Mouse (Mus musculus) liver, embryonic 14.5 days (tissue): ENCODE results near the gene Slc22a1. TPM values are rescaled to one million over a fixed set of nuclear protein-coding genes. Genes with fewer than 3 reads are reported as not detected.

Source experiments
- ATAC-seq: fragments of 200-750 bp; cut with Nextera tagmentation; 2 replicates; pipeline ENCODE4 v1.8.0; 2017; ENCODE audit warnings: moderate number of reproducible peaks, mild to moderate bottlenecking, moderate library complexity; ENCODE audit not compliant: insufficient read depth
- DNase-seq, 3 experiments: peaks; one replicate each; pipeline ENCODE4 v3.0.0-alpha.2; 2012 to 2013; ENCODE audit warnings: low read depth in 3 of 3, low spot score in 3 of 3
- H3K27ac ChIP-seq: fragments of 300-500 bp; sonication (generic); 2 replicates; pipeline ENCODE4 v1.5.1; 2014; ENCODE audit warnings: moderate library complexity, mild to moderate bottlenecking, control low read depth, inconsistent platforms
- H3K27me3 ChIP-seq: fragments of 300-500 bp; sonication (generic); 2 replicates; pipeline ENCODE4 v1.6.1; 2014; ENCODE audit warnings: mild to moderate bottlenecking, low read length, moderate library complexity; ENCODE audit not compliant: control insufficient read depth, insufficient read depth
- H3K36me3 ChIP-seq: fragments of 300-500 bp; sonication (generic); replicated peaks from 2 replicates; pipeline ENCODE4 v1.6.1; 2014; ENCODE audit warnings: low read depth; ENCODE audit not compliant: control insufficient read depth, insufficient read depth
- H3K4me1 ChIP-seq, 2 experiments: fragments of 200-500 bp in 1 of 2; fragments of 300-500 bp in 1 of 2; sonication (generic) in 1 of 2; replicated peaks; 2 replicates each; pipeline ENCODE4 v1.6.1; 2012 to 2014; ENCODE audit warnings: antibody characterized with exemption in 1 of 2, inconsistent platforms in 1 of 2, low read length in 1 of 2; ENCODE audit not compliant: control insufficient read depth in 2 of 2, insufficient read depth in 2 of 2
- H3K4me2 ChIP-seq: fragments of 300-500 bp; sonication (generic); 2 replicates; pipeline ENCODE4 v1.6.1; 2014; ENCODE audit warnings: low read depth, mild to moderate bottlenecking, control low read depth, moderate library complexity
- H3K4me3 ChIP-seq, 2 experiments: fragments of 200-500 bp in 1 of 2; fragments of 300-500 bp in 1 of 2; sonication (generic) in 1 of 2; 2 replicates each; pipeline ENCODE4 v1.5.1; 2012 to 2014; ENCODE audit warnings: low read depth in 2 of 2, low read length in 2 of 2, mild to moderate bottlenecking in 2 of 2, control low read depth in 1 of 2, inconsistent platforms in 1 of 2, moderate library complexity in 1 of 2; ENCODE audit not compliant: insufficient read depth in 1 of 2
- H3K9ac ChIP-seq: fragments of 300-500 bp; sonication (generic); replicated peaks from 2 replicates; pipeline ENCODE4 v1.6.1; 2014; ENCODE audit warnings: mild to moderate bottlenecking, control low read depth, moderate library complexity
- H3K9me3 ChIP-seq: fragments of 300-500 bp; sonication (generic); 2 replicates; pipeline ENCODE4 v1.6.1; 2016; ENCODE audit warnings: low read length, mixed read lengths; ENCODE audit not compliant: control insufficient read depth
- CTCF ChIP-seq: IDR thresholded peaks from 2 replicates; pipeline ENCODE4 v1.5.1; 2016; ENCODE audit warnings: antibody characterized with exemption, low read depth, control low read depth
- EP300 ChIP-seq: IDR thresholded peaks from 2 replicates; pipeline ENCODE4 v1.6.1; 2016; ENCODE audit warnings: antibody characterized with exemption, low read depth
- WGBS: fragments of 180-500 bp; shearing (Covaris S2); extraction: QIAGEN DNeasy Blood & Tissue Kit; methylation state at CpG from one replicate; pipeline ENCODE4 v1.1.7; 2014; ENCODE audit not compliant: insufficient replicate concordance; 5-methylcytosine and 5-hydroxymethylcytosine counted together
- polyA plus RNA-seq, 2 experiments: library from polyadenylated mRNA; depleted of rRNA in 1 of 2; stranded (reverse) in 1 of 2; unstranded in 1 of 2; fragments of >200 nt; fragmentation: Nextera tagmentation in 1 of 2; extraction: Ambion mirVana in 1 of 2; gene quantifications; 2 replicates each; pipeline versions ENCODE4 v1.2.1 to v1.2.3; 2012 to 2014

Gene Slc22a1
- polyA plus RNA-seq, 2 experiments = 0.11 TPM; not detected in 1

DNA sequence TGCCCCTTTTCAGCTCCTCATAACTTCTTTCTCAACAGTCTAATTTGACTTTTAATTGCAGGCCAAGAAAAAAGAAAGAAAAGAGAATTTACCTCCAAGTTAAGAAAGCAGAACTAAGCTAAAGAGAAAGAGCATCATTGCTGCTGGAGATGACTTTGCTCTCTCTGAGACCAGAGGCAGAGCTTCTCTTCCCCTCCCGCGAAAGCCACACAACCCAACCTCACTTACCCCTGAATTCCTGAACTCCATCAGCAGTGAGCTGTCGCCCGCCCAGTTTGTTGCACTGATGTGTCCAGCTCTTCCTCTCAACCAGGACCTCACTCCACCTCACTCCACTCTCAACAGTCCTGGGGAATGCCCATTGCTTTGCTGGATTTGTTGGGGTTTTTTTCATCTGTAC lies 47.6 kb downstream of the Slc22a1 start:
- Histone ChIP-seq H3K9me3 (peaks cover 3% of the 10 kb centered on the region; the same call in 1 of the 2 replicates), H3K4me2 (no peak overlapping the region), H3K36me3 (no peaks in the 10 kb centered on the region), H3K4me1 (no peaks in the 10 kb centered on the region), H3K27ac (no peak overlapping the region), H3K4me3 (no peak overlapping the region), H3K27me3 (no peaks in the 10 kb centered on the region), H3K9ac (no peak overlapping the region)
- TF ChIP-seq CTCF (no peak), EP300 (no peak)
- ATAC-seq (no peak), DNase-seq (no peak)
- WGBS = 38% methylated on average over 4 of the region's 4 CpGs

GRCm38 (mm10) chr17:12619641-12620040 lies 56.0 kb downstream of the Slc22a1 start:
- Histone ChIP-seq H3K9me3 (no peaks in the 10 kb centered on the region), H3K36me3 (no peaks in the 10 kb centered on the region), H3K27me3 (no peaks in the 10 kb centered on the region), H3K27ac (no peak overlapping the region), H3K4me1 (no peaks in the 10 kb centered on the region), H3K4me2 (no peak overlapping the region), H3K9ac (no peak overlapping the region), H3K4me3 (no peak overlapping the region)
- ATAC-seq (no peak), DNase-seq (no peak)
- WGBS = 36% methylated on average over 2 of the region's 2 CpGs
- TF ChIP-seq EP300 (no peak), CTCF (no peak)

DNA sequence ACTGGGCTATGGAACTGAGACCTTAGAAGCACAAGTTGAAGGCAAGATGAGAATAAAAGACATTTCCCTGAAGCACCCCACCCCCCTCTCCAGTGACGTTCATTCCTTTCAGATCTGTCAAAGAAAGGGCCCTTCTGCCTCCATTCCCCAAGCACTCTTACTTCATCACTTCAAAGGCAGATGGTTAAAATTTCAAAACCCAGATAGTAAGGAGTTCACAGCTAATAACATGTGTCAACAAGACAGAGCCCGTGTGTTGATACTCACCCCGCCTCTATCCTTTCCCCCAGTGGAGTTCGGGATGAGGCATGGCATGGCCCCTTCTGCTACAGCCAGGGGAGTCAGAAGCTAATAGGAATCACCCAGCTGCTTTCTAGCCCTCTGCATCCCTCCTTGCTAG lies 60.2 kb downstream of the Slc22a1 start:
- WGBS = 51% methylated on average over 4 of the region's 4 CpGs
- TF ChIP-seq EP300 = no peak
- Histone ChIP-seq H3K9ac (no peak overlapping the region), H3K27ac (no peak overlapping the region), H3K4me1 (no peaks in the 10 kb centered on the region), H3K36me3 (no peaks in the 10 kb centered on the region), H3K27me3 (no peaks in the 10 kb centered on the region), H3K4me3 (no peak overlapping the region), H3K4me2 (no peak overlapping the region), H3K9me3 (no peaks in the 10 kb centered on the region)
- no peak for ATAC-seq
- DNase-seq = no peak

- WGBS = 62% methylated on average over 15 of the region's 15 CpGs
- TF ChIP-seq CTCF (no peak), EP300 (no peak)
Observed at GRCm38 (mm10) chr17:12614511-12615385, 60.9 kb downstream of the Slc22a1 start.

GRCm38 (mm10) chr17:12607202-12607601 lies 68.4 kb downstream of the Slc22a1 start:
- Histone ChIP-seq H3K4me2 (no peak overlapping the region), H3K9me3 (no peaks in the 10 kb centered on the region), H3K36me3 (no peaks in the 10 kb centered on the region), H3K27ac (no peak overlapping the region), H3K4me3 (no peak overlapping the region), H3K9ac (no peak overlapping the region), H3K4me1 (no peaks in the 10 kb centered on the region), H3K27me3 (no peaks in the 10 kb centered on the region)
- DNase-seq (no peak), ATAC-seq (no peak)
- no peak for TF ChIP-seq CTCF
- TF ChIP-seq EP300 = no peak

More at GRCm38 (mm10) chr17:12614511-12615385, 60.9 kb downstream of the Slc22a1 start:
- Histone ChIP-seq H3K27me3 (no peaks in the 10 kb centered on the region), H3K9me3 (no peaks in the 10 kb centered on the region), H3K4me2 (no peak overlapping the region), H3K36me3 (no peaks in the 10 kb centered on the region), H3K4me3 (no peak overlapping the region), H3K27ac (no peak overlapping the region), H3K4me1 (no peaks in the 10 kb centered on the region), H3K9ac (no peak overlapping the region)
- DNase-seq (no peak), ATAC-seq (no peak)
